Mouse (Mus musculus) testis, adult 2 months (tissue): Measurements from ENCODE around the gene Pcgf6.

Source experiments
- CTCF ChIP-seq: fragments of 200-500 bp; IDR thresholded peaks from 2 replicates; pipeline ENCODE4 v1.5.1; 2012; ENCODE audit warnings: low read depth, mild to moderate bottlenecking, inconsistent platforms, low read length, moderate library complexity; ENCODE audit not compliant: control insufficient read depth, insufficient read depth, insufficient replicate concordance
- POLR2A ChIP-seq: fragments of 200-500 bp; IDR thresholded peaks from 2 replicates; pipeline ENCODE4 v1.6.1; 2012; ENCODE audit warnings: low read depth, mild to moderate bottlenecking, inconsistent platforms, low read length, moderate library complexity; ENCODE audit not compliant: control insufficient read depth

DNA sequence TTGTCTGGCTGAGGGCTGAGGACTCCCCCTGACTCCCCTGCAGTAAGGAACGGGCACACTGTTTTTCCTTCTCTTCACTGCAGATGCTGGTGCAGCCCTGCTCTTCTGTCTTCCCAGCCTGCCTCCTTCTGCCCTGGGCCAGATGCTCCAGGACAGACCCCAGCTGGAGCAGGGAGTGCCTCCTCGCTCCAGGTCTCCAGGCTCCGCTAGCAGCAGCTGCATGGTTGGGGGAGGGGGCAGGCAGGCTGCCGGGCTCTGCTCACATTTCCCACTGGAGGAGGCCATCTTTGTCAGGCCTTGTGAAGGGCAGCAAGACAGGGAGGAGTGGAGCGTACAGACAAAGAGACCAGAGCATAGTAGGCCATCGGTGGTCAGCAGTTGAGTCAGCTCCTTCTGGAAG, 31.4 kb downstream of the Pcgf6 start:
- TF ChIP-seq CTCF = no peak
- no peak for TF ChIP-seq POLR2A
